Mouse (Mus musculus): ENCODE results near the gene Def6. TPM values are rescaled to one million over a fixed set of nuclear protein-coding genes. Genes with fewer than 3 reads are reported as not detected.

Gene Def6
- total and polyA plus RNA-seq, 3 experiments: 2.9 to 4.5 (median 3.4) TPM

GRCm38 (mm10) chr17:28244214-28244613 lies 36.6 kb downstream of the Def6 start:
- Histone ChIP-seq H3K27me3 (ENCODE audit: control insufficient read depth, insufficient read depth, low read length) (no peaks in the 10 kb centered on the region), H3K27ac (no peak overlapping the region), H3K36me3 (ENCODE audit: control insufficient read depth, insufficient read depth, low read length) (no peaks in the 10 kb centered on the region), H3K9ac (ENCODE audit: low read depth, low read length) (no peak overlapping the region), H3K4me1 (ENCODE audit: control insufficient read depth, insufficient read depth, low read length) (peaks cover 20% of the 10 kb centered on the region), H3K79me2 (replicated peaks; ENCODE audit: control insufficient read depth, insufficient read depth, low read length) (peaks cover 2% of the 10 kb centered on the region), H3K4me3 (no peak overlapping the region)
- intact Hi-C loops (cut with DNase I): no loop called here
- no peak for TF ChIP-seq EP300 (IDR thresholded peaks at IDR 0.05; ENCODE audit: insufficient read depth, low read depth, low read length)
- TF ChIP-seq POLR2A (IDR thresholded peaks at IDR 0.05; ENCODE audit: insufficient read depth, low read depth, low read length): no peak
- WGBS: 75% methylated on average over 6 of the region's 6 CpGs
- no peak for DNase-seq

- 58% methylated on average over 6 of the region's 6 CpGs for WGBS
- DNase-seq: no peak
- Histone ChIP-seq H3K27me3 (ENCODE audit: control insufficient read depth, insufficient read depth, low read length) (no peaks in the 10 kb centered on the region), H3K4me1 (ENCODE audit: control insufficient read depth, insufficient read depth, low read length) (peaks cover 20% of the 10 kb centered on the region), H3K4me3 (no peak overlapping the region), H3K9ac (ENCODE audit: low read depth, low read length) (no peak overlapping the region), H3K36me3 (ENCODE audit: control insufficient read depth, insufficient read depth, low read length) (no peaks in the 10 kb centered on the region), H3K79me2 (replicated peaks; ENCODE audit: control insufficient read depth, insufficient read depth, low read length) (peaks cover 2% of the 10 kb centered on the region), H3K27ac (no peak overlapping the region)
- intact Hi-C loops (cut with DNase I): no loop called here
- TF ChIP-seq EP300 (IDR thresholded peaks at IDR 0.05; ENCODE audit: insufficient read depth, low read depth, low read length) (no peak), POLR2A (IDR thresholded peaks at IDR 0.05; ENCODE audit: insufficient read depth, low read depth, low read length) (no peak), CTCF (IDR thresholded peaks at IDR 0.05) (no peak)
Measured at GRCm38 (mm10) chr17:28244714-28245113, 37.1 kb downstream of the Def6 start.

GRCm38 (mm10) chr17:28246640-28247039 lies 39.1 kb downstream of the Def6 start:
- Histone ChIP-seq H3K36me3 (ENCODE audit: control insufficient read depth, insufficient read depth, low read length) (no peaks in the 10 kb centered on the region), H3K4me1 (ENCODE audit: control insufficient read depth, insufficient read depth, low read length) (peaks cover 23% of the 10 kb centered on the region), H3K4me3 (no peak overlapping the region), H3K79me2 (replicated peaks; ENCODE audit: control insufficient read depth, insufficient read depth, low read length) (peaks cover 2% of the 10 kb centered on the region), H3K27me3 (ENCODE audit: control insufficient read depth, insufficient read depth, low read length) (no peaks in the 10 kb centered on the region), H3K27ac (peak overlapping the region; percentile 76), H3K9ac (ENCODE audit: low read depth, low read length) (no peak overlapping the region)
- WGBS: 66% methylated on average over 11 of the region's 11 CpGs
- no peak for TF ChIP-seq POLR2A (IDR thresholded peaks at IDR 0.05; ENCODE audit: insufficient read depth, low read depth, low read length)
- DNase-seq: no peak
- intact Hi-C loops (cut with DNase I): no loop called here

- peaks cover 32% of the 10 kb centered on the region for H3K4me1 ChIP-seq (ENCODE audit: control insufficient read depth, insufficient read depth, low read length)
- intact Hi-C loops (cut with DNase I): no loop called here
- H3K79me2 ChIP-seq (replicated peaks; ENCODE audit: control insufficient read depth, insufficient read depth, low read length): peaks cover 2% of the 10 kb centered on the region
- no peaks in the 10 kb centered on the region; the same call in 1 of the 2 replicates for H3K36me3 ChIP-seq (ENCODE audit: control insufficient read depth, insufficient read depth, low read length)
- 16% methylated on average over 6 of the region's 6 CpGs for WGBS
- no peak overlapping the region for H3K9ac ChIP-seq (ENCODE audit: low read depth, low read length)
- peak; percentile 68 to 77 for DNase-seq
- peak overlapping the region; percentile 76 for H3K27ac ChIP-seq
- no peaks in the 10 kb centered on the region for H3K27me3 ChIP-seq (ENCODE audit: control insufficient read depth, insufficient read depth, low read length)
- TF ChIP-seq EP300 (IDR thresholded peaks at IDR 0.05; ENCODE audit: insufficient read depth, low read depth, low read length) (peak; percentile 66; the same call in 1 of the 2 replicates), CTCF (IDR thresholded peaks at IDR 0.05) (no peak), POLR2A (IDR thresholded peaks at IDR 0.05; ENCODE audit: insufficient read depth, low read depth, low read length) (0 out of 2 replicates have a peak, but pooled peaks have one; percentile 33)
- no peak overlapping the region for H3K4me3 ChIP-seq
Measured at GRCm38 (mm10) chr17:28247613-28248012, 40.0 kb downstream of the Def6 start.

- H3K27ac ChIP-seq: peak overlapping the region; percentile 36
- H3K36me3 ChIP-seq (ENCODE audit: control insufficient read depth, insufficient read depth, low read length): no peaks in the 10 kb centered on the region; the same call in 1 of the 2 replicates
- intact Hi-C loops (cut with DNase I): no loop called here
- H3K79me2 ChIP-seq (replicated peaks; ENCODE audit: control insufficient read depth, insufficient read depth, low read length): no peaks in the 10 kb centered on the region; the same call in none of the 2 replicates
- H3K4me3 ChIP-seq: no peak overlapping the region
- H3K27me3 ChIP-seq (ENCODE audit: control insufficient read depth, insufficient read depth, low read length): no peaks in the 10 kb centered on the region
- no peak overlapping the region for H3K9ac ChIP-seq (ENCODE audit: low read depth, low read length)
- no peak for TF ChIP-seq POLR2A (IDR thresholded peaks at IDR 0.05; ENCODE audit: insufficient read depth, low read depth, low read length)
- no peak for TF ChIP-seq EP300 (IDR thresholded peaks at IDR 0.05; ENCODE audit: insufficient read depth, low read depth, low read length)
- TF ChIP-seq CTCF (IDR thresholded peaks at IDR 0.05): no peak
- 50% methylated on average over 12 of the region's 12 CpGs for WGBS
- H3K4me1 ChIP-seq (ENCODE audit: control insufficient read depth, insufficient read depth, low read length): peaks cover 35% of the 10 kb centered on the region
- no peak for DNase-seq
Measured at GRCm38 (mm10) chr17:28249062-28249461, 41.5 kb downstream of the Def6 start.

GRCm38 (mm10) chr17:28251579-28252280 lies 44.2 kb downstream of the Def6 start:
- peak overlapping the region; percentile 69 for H3K27ac ChIP-seq
- no peak for TF ChIP-seq CTCF (IDR thresholded peaks at IDR 0.05)
- TF ChIP-seq POLR2A (IDR thresholded peaks at IDR 0.05; ENCODE audit: insufficient read depth, low read depth, low read length): no peak
- TF ChIP-seq EP300 (IDR thresholded peaks at IDR 0.05; ENCODE audit: insufficient read depth, low read depth, low read length): no peak
- DNase-seq: peak in 1 of 2 experiments; percentile 33
- 0 out of 2 replicates have a peak overlapping the region, but pooled peaks have one; percentile 27 for H3K9ac ChIP-seq (ENCODE audit: low read depth, low read length)
- WGBS: 54% methylated on average over 12 of the region's 12 CpGs
- H3K27me3 ChIP-seq (ENCODE audit: control insufficient read depth, insufficient read depth, low read length): no peaks in the 10 kb centered on the region
- H3K4me3 ChIP-seq: no peak overlapping the region
- intact Hi-C loops (cut with DNase I): no loop called here
- H3K4me1 ChIP-seq (ENCODE audit: control insufficient read depth, insufficient read depth, low read length): peaks cover 39% of the 10 kb centered on the region
- no peaks in the 10 kb centered on the region; the same call in 1 of the 2 replicates for H3K79me2 ChIP-seq (replicated peaks; ENCODE audit: control insufficient read depth, insufficient read depth, low read length)
- H3K36me3 ChIP-seq (ENCODE audit: control insufficient read depth, insufficient read depth, low read length): no peaks in the 10 kb centered on the region; the same call in 1 of the 2 replicates
